Mouse (Mus musculus) cerebellum, adult 2 months (tissue): ENCODE results near the gene Olfr516. TPM values are rescaled to one million over a fixed set of nuclear protein-coding genes. Genes with fewer than 3 reads are reported as not detected.
"Not testable (repeated sequence)": the region's sequence is repeated elsewhere in the genome, so short reads cannot be mapped to it uniquely, and the experiment has no call there.

Experiments used
- DNase-seq, 2 experiments: peaks; one replicate each; pipeline ENCODE4 v3.0.0; 2021
- H3K27ac ChIP-seq: fragments of 200-500 bp; 2 replicates; pipeline ENCODE4 v1.5.1; 2012; ENCODE audit warnings: low read length, control low read depth, inconsistent platforms; ENCODE audit not compliant: insufficient read depth
- H3K27me3 ChIP-seq: fragments of 200-500 bp; 2 replicates; pipeline ENCODE4 v1.6.1; 2012; ENCODE audit warnings: inconsistent platforms, mild to moderate bottlenecking, low read length, moderate library complexity; ENCODE audit not compliant: control insufficient read depth, insufficient read depth
- H3K4me1 ChIP-seq: fragments of 200-500 bp; 2 replicates; pipeline ENCODE4 v1.6.1; 2011; ENCODE audit warnings: low read length; ENCODE audit not compliant: control insufficient read depth, insufficient read depth
- H3K4me3 ChIP-seq: fragments of 200-500 bp; replicated peaks from 2 replicates; pipeline ENCODE3; 2011; ENCODE audit warnings: mild to moderate bottlenecking, low read depth, low read length, control low read depth; ENCODE audit not compliant: insufficient read depth
- CTCF ChIP-seq: fragments of 200-500 bp; IDR thresholded peaks from 2 replicates; pipeline ENCODE4 v1.5.1; 2011; ENCODE audit warnings: low read depth, mild to moderate bottlenecking, control low read depth, low read length, moderate library complexity, borderline replicate concordance; ENCODE audit not compliant: insufficient read depth
- POLR2A ChIP-seq: fragments of 200-500 bp; IDR thresholded peaks from 2 replicates; pipeline ENCODE4 v1.6.1; 2011; ENCODE audit warnings: low read length, control low read depth, borderline replicate concordance; ENCODE audit not compliant: insufficient read depth
- WGBS: fragments of 180-500 bp; shearing (Covaris S2); methylation state at CpG from one replicate; pipeline ENCODE4 v1.1.7; 2018; 5-methylcytosine and 5-hydroxymethylcytosine counted together
- polyA plus RNA-seq: library from polyadenylated mRNA; depleted of rRNA; stranded (reverse); fragments of >200 nt; gene quantifications from 2 replicates; pipeline ENCODE4 v1.2.3, GENCODE M21; 2012; rRNA removed

The Olfr516 gene
- polyA plus RNA-seq: not detected in 2 replicates

DNA sequence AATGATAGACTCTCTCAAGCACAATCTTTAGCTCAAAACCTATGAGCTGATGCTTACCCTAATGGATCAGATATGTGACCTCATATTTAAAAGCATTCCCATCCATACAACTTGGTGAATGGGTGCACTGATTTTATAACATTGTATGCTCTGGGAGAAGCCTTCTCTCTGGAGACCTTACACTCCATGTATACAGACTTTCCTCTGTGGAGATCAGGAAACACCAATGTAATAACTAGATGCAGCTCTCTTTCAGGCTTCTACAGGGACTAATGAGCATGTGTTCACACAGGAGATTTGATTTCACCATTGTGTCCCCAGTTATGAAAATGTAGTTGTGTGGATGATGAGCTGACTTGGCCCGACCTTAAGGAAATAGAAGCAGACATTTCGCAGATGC lies at the start of gene Olfr516:
Gene Olfr516, minus strand, starts transcription at position 101 of the 400 bp plus-strand sequence.
- TF ChIP-seq POLR2A (no peak), CTCF (no peak)
- Histone ChIP-seq H3K4me3 (no peak within 1 kb of the TSS), H3K4me1 (no peaks in the 10 kb centered on the region), H3K27me3 (no peaks in the 10 kb centered on the region), H3K27ac (no peak within 1 kb of the TSS)
- DNase-seq: no peak
- WGBS: 86% methylated on average over 2 of the region's 2 CpGs

DNA sequence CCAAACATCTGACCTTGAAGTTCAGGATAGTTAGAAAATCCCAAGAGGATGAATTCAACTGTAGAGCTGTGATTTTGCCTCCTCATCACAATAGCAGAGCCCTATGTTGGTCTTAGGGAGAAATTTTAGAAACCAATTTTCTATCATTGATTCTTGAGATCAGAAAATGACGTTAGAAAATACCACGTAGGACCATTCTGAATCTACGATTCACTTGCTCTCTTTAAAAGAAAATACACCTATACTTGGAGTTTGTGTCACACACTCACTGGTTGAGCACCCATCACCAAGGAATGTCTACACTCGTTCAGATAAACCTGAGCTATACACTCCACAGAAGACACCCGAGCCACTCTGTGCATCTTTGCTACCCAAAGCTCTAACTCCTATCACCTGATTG lies 44.0 kb upstream of the Olfr516 start, which contains the start of gene Olfr519:
Gene Olfr519, minus strand, starts transcription at position 101 of the 400 bp plus-strand sequence.
- no peak for DNase-seq
- Histone ChIP-seq H3K27ac (no peak within 1 kb of the TSS), H3K27me3 (no peaks in the 10 kb centered on the region; the same call in 1 of the 2 replicates), H3K4me1 (no peaks in the 10 kb centered on the region), H3K4me3 (no peak within 1 kb of the TSS)
- TF ChIP-seq POLR2A (no peak), CTCF (no peak)
- WGBS: 87% methylated on average over 5 of the region's 5 CpGs

DNA sequence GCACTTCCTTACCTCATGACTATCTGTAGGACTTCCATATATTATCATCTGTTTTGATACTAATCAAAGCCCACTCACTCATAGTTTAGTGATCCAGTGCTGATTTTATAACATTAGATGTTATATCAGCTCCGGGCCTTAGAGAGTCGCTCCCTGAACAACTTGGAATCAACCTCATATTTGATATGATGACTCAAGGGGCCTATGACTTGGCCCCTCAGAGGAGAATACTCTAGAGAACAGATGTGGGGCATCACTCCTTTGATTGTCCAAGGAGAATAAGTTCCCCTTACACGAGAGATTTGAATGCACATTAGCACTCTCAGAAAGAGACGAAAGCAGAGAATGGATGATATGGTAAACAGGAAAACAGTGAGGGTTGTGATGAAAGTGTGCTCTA lies 34.6 kb upstream of the Olfr516 start, which contains the start of gene Olfr518:
Gene Olfr518, minus strand, starts transcription at position 101 of the 400 bp plus-strand sequence.
- Histone ChIP-seq H3K27me3 (no peaks in the 10 kb centered on the region), H3K4me3 (no peak within 1 kb of the TSS), H3K4me1 (no peaks in the 10 kb centered on the region), H3K27ac (no peak within 1 kb of the TSS)
- 73% methylated on average over 4 of the region's 4 CpGs for WGBS
- TF ChIP-seq CTCF (no peak), POLR2A (no peak)
- no peak for DNase-seq

DNA sequence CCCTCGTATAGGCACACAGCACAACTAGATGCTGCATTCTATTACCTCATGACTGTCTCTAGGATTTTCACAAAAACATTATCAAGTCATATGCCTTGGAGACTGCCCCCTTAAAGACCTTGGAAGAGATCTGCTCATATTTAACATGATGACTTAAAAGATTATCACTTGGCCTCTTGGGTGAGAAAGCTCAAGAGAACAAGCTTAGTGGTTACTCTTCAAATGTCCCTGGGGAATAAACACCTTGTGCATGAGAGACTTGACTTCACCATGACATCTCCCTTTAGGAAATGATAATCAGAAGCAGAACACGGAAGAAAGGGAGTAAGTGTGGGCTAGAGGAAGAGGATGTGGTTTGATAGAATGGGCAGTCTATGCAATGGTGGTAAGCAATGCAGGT lies 21.9 kb upstream of the Olfr516 start, which contains the start of gene Olfr517:
Gene Olfr517, minus strand, starts transcription at position 101 of the 400 bp plus-strand sequence.
- WGBS: 59% methylated on average over 2 of the region's 2 CpGs
- TF ChIP-seq CTCF (no peak), POLR2A (no peak)

DNA sequence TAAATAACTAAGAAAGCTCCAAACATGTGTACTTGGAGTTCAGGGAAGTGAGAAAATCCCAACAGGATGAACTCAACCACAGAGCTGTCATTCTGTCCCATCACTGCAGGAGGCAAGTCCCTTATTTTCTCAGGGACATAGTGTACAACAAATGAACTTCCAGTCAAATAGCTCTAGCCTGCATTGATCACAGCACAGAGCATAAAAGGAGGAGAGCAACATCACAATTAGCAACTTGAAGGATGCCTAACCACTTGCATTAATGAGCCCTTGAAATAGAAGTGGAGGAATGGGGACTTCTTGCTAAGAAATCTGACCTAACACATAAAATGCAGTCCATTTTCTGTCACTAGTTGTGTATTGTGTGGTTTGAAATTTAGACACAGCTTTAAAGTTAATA lies 24.4 kb downstream of the Olfr516 start, which contains the start of gene Olfr514:
Gene Olfr514, minus strand, starts transcription at position 101 of the 400 bp plus-strand sequence.
- no peak within 1 kb of the TSS for H3K27ac ChIP-seq
- no peak for TF ChIP-seq POLR2A
- no peak for TF ChIP-seq CTCF
- no peaks in the 10 kb centered on the region for H3K27me3 ChIP-seq
- no peak for DNase-seq
- H3K4me1 ChIP-seq: no peaks in the 10 kb centered on the region
- H3K4me3 ChIP-seq: no peak within 1 kb of the TSS

More for the DNA sequence above, 21.9 kb upstream of the Olfr516 start, which contains the start of gene Olfr517:
- Histone ChIP-seq H3K27ac (no peak within 1 kb of the TSS), H3K4me3 (no peak within 1 kb of the TSS), H3K27me3 (no peaks in the 10 kb centered on the region), H3K4me1 (no peaks in the 10 kb centered on the region)
- DNase-seq: no peak

DNA sequence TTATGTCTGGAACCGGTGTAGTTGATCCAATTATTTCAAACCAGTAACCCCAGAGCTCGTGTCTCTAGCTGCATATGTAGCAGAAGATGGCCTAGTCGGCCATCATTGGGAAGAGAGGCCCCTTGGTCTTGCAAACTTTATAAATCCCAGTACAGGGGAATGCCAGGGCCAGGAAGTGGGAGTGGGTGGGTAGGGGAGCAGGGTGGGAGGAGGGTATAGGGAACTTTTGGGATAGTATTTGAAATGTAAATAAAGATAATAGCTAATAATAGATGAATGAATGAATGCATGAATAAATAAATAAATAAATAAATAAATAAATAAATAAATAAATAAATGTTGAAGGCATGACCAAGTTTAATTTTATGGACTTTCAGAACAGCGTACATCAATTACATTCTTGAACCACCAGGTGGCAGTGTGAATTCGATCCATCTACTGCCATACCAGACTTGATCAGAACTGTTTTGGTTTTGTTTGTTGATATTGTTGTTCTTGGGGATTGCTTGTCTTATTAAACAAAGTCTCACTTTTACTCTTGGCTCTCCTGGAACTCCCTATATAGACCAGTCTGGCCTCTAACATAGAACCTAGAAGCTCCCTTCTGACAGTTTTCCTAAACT lies 35.6 kb downstream of the Olfr516 start:
- 32% methylated on average over 5 of the region's 5 CpGs for WGBS

DNA sequence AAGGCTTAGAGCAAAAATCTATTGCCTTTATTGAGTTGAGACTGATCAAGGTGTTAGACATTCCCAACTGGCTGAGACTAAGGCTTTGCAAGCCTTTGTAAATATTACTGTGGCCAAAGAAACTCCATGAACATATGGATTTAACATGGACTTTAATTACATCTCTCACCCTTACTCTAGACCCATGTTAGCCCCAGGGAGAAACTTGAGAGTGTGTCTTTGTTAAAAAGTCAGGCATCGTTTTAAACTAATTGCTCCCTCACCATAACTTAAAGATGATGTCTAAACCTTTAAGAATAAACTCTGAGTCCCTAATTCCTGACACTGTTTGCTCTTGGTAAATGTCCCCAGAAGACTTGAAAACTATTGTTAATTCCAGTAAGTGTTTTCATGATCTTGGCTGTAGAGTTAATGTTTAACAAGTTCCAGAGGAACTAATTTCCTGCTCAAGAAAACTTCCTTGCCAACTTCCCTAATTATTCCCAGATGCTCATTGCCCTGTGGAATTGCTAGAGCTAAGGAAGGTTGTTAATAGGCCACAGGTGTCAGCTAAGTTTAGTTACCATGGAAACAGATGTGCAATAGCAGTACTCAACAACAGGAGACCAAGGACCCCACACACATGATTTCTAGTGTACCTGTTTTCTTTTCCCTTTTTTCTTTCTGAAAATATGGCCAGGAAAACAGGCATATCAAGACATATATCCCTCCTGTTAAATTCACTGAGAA lies 53.0 kb downstream of the Olfr516 start:
- H3K27ac ChIP-seq: no peak overlapping the region
- no peak for DNase-seq
- no peaks in the 10 kb centered on the region for H3K27me3 ChIP-seq
- H3K4me3 ChIP-seq: no peak overlapping the region
- no peaks in the 10 kb centered on the region for H3K4me1 ChIP-seq
- TF ChIP-seq CTCF: no peak
- TF ChIP-seq POLR2A: no peak
- 73% methylated on average over 1 of the region's 1 CpGs for WGBS

More for the DNA sequence above, 35.6 kb downstream of the Olfr516 start:
- DNase-seq: peak in 1 of 2 experiments; percentile 21
- not testable (repeated sequence) for H3K4me3 ChIP-seq, H3K27me3 ChIP-seq, H3K4me1 ChIP-seq, H3K27ac ChIP-seq
- TF ChIP-seq CTCF: peak; percentile 47; the same call in 1 of the 2 replicates

Other genes starting within 250 kb of the Olfr516 start
- gene Olfr506, start 239.7 kb downstream of the Olfr516 start, polyA plus RNA-seq: not detected in 2 replicates
- not detected in 2 replicates for gene Olfr507, start 228.7 kb downstream of the Olfr516 start, polyA plus RNA-seq
- not detected in 2 replicates for gene Olfr508, start 220.5 kb downstream of the Olfr516 start, polyA plus RNA-seq
- gene Olfr509, start 198.6 kb downstream of the Olfr516 start, polyA plus RNA-seq: not detected in 2 replicates
- gene Olfr510, start 184.1 kb downstream of the Olfr516 start, polyA plus RNA-seq: not detected in 2 replicates
- not detected in 2 replicates for gene Olfr512, start 137.2 kb downstream of the Olfr516 start, polyA plus RNA-seq
- gene Olfr513, start 99.6 kb downstream of the Olfr516 start, polyA plus RNA-seq: not detected in 2 replicates
- not detected in 2 replicates for gene Olfr514, start 24.5 kb downstream of the Olfr516 start, polyA plus RNA-seq
- gene Olfr517, start 21.9 kb upstream of the Olfr516 start, polyA plus RNA-seq: not detected in 2 replicates
- not detected in 2 replicates for gene Olfr518, start 34.5 kb upstream of the Olfr516 start, polyA plus RNA-seq
- not detected in 2 replicates for gene Olfr519, start 43.9 kb upstream of the Olfr516 start, polyA plus RNA-seq
- gene Nlrp10, start 79.6 kb upstream of the Olfr516 start, polyA plus RNA-seq: 0.82 and 1.1 TPM in 2 replicates
- 92.2 and 96.9 TPM in 2 replicates for gene Eif3f, start 83.9 kb upstream of the Olfr516 start, polyA plus RNA-seq
- gene Tub, start 99.8 kb upstream of the Olfr516 start, polyA plus RNA-seq: 75.4 and 79.6 TPM in 2 replicates
- gene Ric3, start 232.8 kb upstream of the Olfr516 start, polyA plus RNA-seq: 61.6 and 66.0 TPM in 2 replicates